Mouse (Mus musculus): Measurements from ENCODE around the gene Kat2b.
A peak's percentile ranks its signal among the peaks of the same experiment; 100 is the strongest.
"Not testable (repeated sequence)": the region's sequence is repeated elsewhere in the genome, so short reads cannot be mapped to it uniquely, and the experiment has no call there.

The Kat2b gene

GRCm38 (mm10) chr17:53655959-53656358, 89.3 kb downstream of the Kat2b start:
- Histone ChIP-seq H3K27me3 (ENCODE audit: control insufficient read depth, insufficient read depth, low read length, poor library complexity, severe bottlenecking) (no peaks in the 10 kb centered on the region), H3K36me3 (ENCODE audit: control insufficient read depth, insufficient read depth, low read length, poor library complexity, severe bottlenecking) (peaks cover 7% of the 10 kb centered on the region; the same call in 1 of the 2 replicates)
- no peak for DNase-seq (ENCODE audit: low read depth, low spot score)

- Histone ChIP-seq H3K27me3 (ENCODE audit: control insufficient read depth, insufficient read depth, low read length, poor library complexity, severe bottlenecking) (no peaks in the 10 kb centered on the region), H3K36me3 (ENCODE audit: control insufficient read depth, insufficient read depth, low read length, poor library complexity, severe bottlenecking) (peaks cover 8% of the 10 kb centered on the region; the same call in 1 of the 2 replicates)
- no peak for DNase-seq (ENCODE audit: low read depth, low spot score)
These were observed 89.8 kb downstream of the Kat2b start for GRCm38 (mm10) chr17:53656369-53656860.

- DNase-seq (ENCODE audit: low read depth, low spot score), result peak; percentile 36
- peaks cover 10% of the 10 kb centered on the region; the same call in 1 of the 2 replicates for H3K36me3 ChIP-seq (ENCODE audit: control insufficient read depth, insufficient read depth, low read length, poor library complexity, severe bottlenecking)
- H3K27me3 ChIP-seq (ENCODE audit: control insufficient read depth, insufficient read depth, low read length, poor library complexity, severe bottlenecking), result not testable (repeated sequence)
These were observed 90.7 kb downstream of the Kat2b start for GRCm38 (mm10) chr17:53657391-53657790.

- no peaks in the 10 kb centered on the region for H3K27me3 ChIP-seq (ENCODE audit: control insufficient read depth, insufficient read depth, low read length, poor library complexity, severe bottlenecking)
- no peak for DNase-seq (ENCODE audit: low read depth, low spot score)
- peaks cover 14% of the 10 kb centered on the region; the same call in 1 of the 2 replicates for H3K36me3 ChIP-seq (ENCODE audit: control insufficient read depth, insufficient read depth, low read length, poor library complexity, severe bottlenecking)
These were observed 92.0 kb downstream of the Kat2b start for GRCm38 (mm10) chr17:53658668-53659067.

DNA sequence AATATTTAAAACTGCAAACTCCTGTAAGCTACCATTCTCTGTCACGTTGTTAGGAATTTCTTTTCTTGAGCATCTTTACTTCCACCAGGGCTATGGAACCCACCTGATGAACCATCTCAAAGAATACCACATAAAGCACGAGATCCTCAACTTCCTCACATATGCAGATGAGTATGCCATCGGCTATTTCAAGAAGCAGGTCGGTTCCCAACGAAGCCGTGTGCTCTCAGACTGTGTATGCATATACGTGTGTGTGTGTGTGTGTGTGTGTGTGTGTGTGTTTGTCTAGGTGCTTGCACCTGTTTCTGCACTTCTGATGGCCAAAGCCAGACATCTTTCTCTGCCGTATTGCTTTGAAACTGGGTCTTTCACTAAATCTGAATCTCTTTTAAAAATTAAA, 92.6 kb downstream of the Kat2b start:
- no peak for DNase-seq (ENCODE audit: low read depth, low spot score)
- Histone ChIP-seq H3K27me3 (ENCODE audit: control insufficient read depth, insufficient read depth, low read length, poor library complexity, severe bottlenecking) (no peaks in the 10 kb centered on the region), H3K36me3 (ENCODE audit: control insufficient read depth, insufficient read depth, low read length, poor library complexity, severe bottlenecking) (peaks cover 15% of the 10 kb centered on the region; the same call in 1 of the 2 replicates)

DNA sequence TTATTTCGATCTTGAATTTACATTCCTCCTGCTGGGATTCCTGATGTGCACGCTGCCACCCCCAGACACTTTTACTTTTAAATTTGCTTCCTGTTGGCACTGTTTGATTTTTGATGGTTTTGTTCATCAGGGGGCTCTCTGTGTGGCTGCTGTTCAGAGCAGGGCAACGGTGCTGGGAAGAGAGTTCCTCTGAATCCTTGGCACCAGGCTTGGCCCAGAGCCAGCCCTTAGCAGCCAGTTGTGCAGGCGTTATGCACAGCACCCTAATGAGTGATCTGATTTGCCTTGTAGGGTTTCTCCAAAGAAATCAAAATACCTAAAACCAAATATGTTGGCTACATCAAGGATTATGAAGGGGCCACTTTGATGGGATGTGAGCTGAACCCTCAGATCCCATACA, 93.1 kb downstream of the Kat2b start:
- DNase-seq (ENCODE audit: low read depth, low spot score), result no peak
- Histone ChIP-seq H3K27me3 (ENCODE audit: control insufficient read depth, insufficient read depth, low read length, poor library complexity, severe bottlenecking) (no peaks in the 10 kb centered on the region), H3K36me3 (ENCODE audit: control insufficient read depth, insufficient read depth, low read length, poor library complexity, severe bottlenecking) (peaks cover 14% of the 10 kb centered on the region; the same call in 1 of the 2 replicates)

GRCm38 (mm10) chr17:53661056-53661840, 94.6 kb downstream of the Kat2b start:
- no peaks in the 10 kb centered on the region for H3K27me3 ChIP-seq (ENCODE audit: control insufficient read depth, insufficient read depth, low read length, poor library complexity, severe bottlenecking)
- peaks cover 16% of the 10 kb centered on the region; the same call in 1 of the 2 replicates for H3K36me3 ChIP-seq (ENCODE audit: control insufficient read depth, insufficient read depth, low read length, poor library complexity, severe bottlenecking)
- DNase-seq (ENCODE audit: low read depth, low spot score), result no peak

DNA sequence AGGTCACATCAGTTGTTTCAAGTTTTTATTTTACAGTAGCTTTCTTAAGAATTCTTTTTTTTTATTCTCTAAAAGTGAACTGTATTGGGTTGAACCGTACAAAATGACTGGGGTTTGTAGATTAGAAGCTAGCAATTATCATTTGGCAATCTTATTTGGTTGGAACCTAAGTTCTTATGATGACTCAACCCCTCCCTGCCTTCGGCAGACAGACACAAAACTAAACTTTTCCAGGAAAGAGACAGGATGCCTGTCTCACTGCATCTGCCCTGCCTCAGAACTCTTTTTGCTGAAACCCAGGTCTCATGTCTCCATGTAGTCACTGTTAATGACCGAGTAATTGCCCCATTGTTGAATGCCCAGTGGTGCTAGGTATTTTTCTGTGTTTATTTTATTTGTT, 97.6 kb downstream of the Kat2b start:
- Histone ChIP-seq H3K36me3 (ENCODE audit: control insufficient read depth, insufficient read depth, low read length, poor library complexity, severe bottlenecking) (peaks cover 16% of the 10 kb centered on the region; the same call in 1 of the 2 replicates), H3K27me3 (ENCODE audit: control insufficient read depth, insufficient read depth, low read length, poor library complexity, severe bottlenecking) (no peaks in the 10 kb centered on the region)
- no peak for DNase-seq (ENCODE audit: low read depth, low spot score)

GRCm38 (mm10) chr17:53664703-53665382, 98.2 kb downstream of the Kat2b start:
- Histone ChIP-seq H3K36me3 (ENCODE audit: control insufficient read depth, insufficient read depth, low read length, poor library complexity, severe bottlenecking) (peaks cover 15% of the 10 kb centered on the region; the same call in 1 of the 2 replicates), H3K27me3 (ENCODE audit: control insufficient read depth, insufficient read depth, low read length, poor library complexity, severe bottlenecking) (no peaks in the 10 kb centered on the region)
- DNase-seq (ENCODE audit: low read depth, low spot score), result no peak

DNA sequence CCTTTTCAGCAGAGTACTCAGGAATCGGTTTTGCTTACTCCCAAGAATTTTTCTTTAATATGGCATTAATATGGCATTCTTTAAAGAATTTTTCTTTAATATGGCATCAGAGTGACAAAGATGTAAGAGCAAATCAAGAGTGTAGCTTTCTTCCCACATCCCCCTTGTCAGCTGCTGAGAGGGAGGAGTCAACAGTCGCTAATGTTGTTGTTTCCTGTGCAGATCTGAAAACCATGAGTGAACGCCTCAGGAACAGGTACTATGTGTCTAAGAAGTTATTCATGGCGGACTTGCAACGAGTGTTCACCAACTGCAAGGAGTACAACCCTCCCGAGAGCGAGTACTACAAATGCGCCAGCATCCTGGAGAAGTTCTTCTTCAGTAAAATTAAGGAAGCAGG, 103.8 kb downstream of the Kat2b start:
- H3K36me3 ChIP-seq (ENCODE audit: control insufficient read depth, insufficient read depth, low read length, poor library complexity, severe bottlenecking), result peaks cover 5% of the 10 kb centered on the region; the same call in 1 of the 2 replicates
- H3K27me3 ChIP-seq (ENCODE audit: control insufficient read depth, insufficient read depth, low read length, poor library complexity, severe bottlenecking), result no peaks in the 10 kb centered on the region
- DNase-seq (ENCODE audit: low read depth, low spot score), result no peak

- Histone ChIP-seq H3K36me3 (ENCODE audit: control insufficient read depth, insufficient read depth, low read length, poor library complexity, severe bottlenecking) (no peaks in the 10 kb centered on the region), H3K27me3 (ENCODE audit: control insufficient read depth, insufficient read depth, low read length, poor library complexity, severe bottlenecking) (no peaks in the 10 kb centered on the region)
- DNase-seq (ENCODE audit: low read depth, low spot score), result no peak
These were observed 112.1 kb downstream of the Kat2b start for GRCm38 (mm10) chr17:53678716-53679115.

DNA sequence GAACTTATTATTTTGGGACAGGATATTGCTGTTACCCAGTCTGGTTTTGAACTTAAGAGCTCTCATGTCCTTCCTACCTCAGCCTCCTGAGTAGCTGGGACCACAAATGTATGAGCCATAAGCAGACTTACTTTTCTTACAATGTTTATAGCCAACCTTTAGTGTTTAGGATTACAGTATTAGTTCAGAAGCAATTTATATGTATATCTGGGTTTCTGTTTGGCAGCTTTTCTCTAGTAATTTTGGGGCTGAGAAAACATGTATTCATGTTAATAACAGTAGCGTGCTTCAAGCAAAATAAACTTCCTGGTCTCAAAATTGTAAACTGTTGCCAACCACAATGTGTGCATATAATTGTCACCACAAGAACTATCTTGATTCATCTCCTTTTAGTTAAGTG, 121.7 kb downstream of the Kat2b start:
- Histone ChIP-seq H3K27me3 (ENCODE audit: control insufficient read depth, insufficient read depth, low read length, poor library complexity, severe bottlenecking) (no peaks in the 10 kb centered on the region), H3K36me3 (ENCODE audit: control insufficient read depth, insufficient read depth, low read length, poor library complexity, severe bottlenecking) (no peaks in the 10 kb centered on the region)
- no peak for DNase-seq (ENCODE audit: low read depth, low spot score)

DNA sequence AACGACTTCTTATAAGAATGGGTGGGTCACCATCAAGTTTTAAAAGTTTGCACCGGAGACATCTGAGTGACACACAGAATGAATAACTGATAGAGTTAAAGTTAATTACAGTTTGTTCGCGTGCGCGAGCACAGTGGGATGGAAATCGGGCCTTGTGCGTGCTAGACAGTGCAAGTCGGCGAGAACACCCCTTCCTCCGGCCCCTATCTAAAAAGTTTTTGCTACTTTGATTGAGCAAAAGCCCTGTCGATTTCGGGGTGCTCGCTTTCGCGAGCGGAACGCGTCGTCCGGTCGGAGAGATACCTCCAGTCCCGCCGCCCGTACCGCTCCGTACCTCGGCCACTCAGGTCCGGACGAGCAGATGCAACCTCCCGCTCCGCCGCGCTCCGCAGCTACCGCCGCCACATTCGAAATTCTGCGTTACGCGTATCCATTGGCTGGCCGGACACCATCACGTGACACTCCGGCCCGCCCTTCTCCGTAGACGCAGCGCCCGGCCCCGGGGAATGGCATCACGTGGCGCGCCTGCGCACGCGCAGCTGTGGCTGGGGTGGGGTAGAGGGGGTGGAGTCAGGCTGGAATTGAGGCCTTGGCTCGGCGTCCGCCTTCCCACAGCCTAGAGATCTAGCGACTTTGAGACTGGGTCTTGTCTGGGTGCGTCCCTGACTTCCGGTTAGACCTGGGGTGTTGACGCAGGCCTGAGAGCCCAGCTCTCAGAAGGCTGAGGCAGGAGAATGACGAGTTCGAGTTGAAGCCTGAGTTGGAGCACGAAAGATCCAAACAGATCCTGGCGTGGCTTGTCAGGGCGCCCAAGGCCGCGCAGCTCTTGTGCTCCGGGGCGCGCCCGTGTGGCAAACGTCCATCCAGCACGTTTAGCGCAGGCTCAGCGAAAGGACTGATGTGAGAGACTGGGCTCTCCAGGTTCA, 122.5 kb downstream of the Kat2b start, which contains the start of gene Sgo1:
TSS of gene Sgo1 (minus strand) at position 457 of the 926 bp plus-strand sequence.
- no peaks in the 10 kb centered on the region for H3K27me3 ChIP-seq (ENCODE audit: control insufficient read depth, insufficient read depth, low read length, poor library complexity, severe bottlenecking)
- no peaks in the 10 kb centered on the region for H3K36me3 ChIP-seq (ENCODE audit: control insufficient read depth, insufficient read depth, low read length, poor library complexity, severe bottlenecking)
- DNase-seq (ENCODE audit: low read depth, low spot score), result peak; percentile 99

- H3K27me3 ChIP-seq (ENCODE audit: control insufficient read depth, insufficient read depth, low read length, poor library complexity, severe bottlenecking), result no peaks in the 10 kb centered on the region
- H3K36me3 ChIP-seq (ENCODE audit: control insufficient read depth, insufficient read depth, low read length, poor library complexity, severe bottlenecking), result no peaks in the 10 kb centered on the region
- DNase-seq (ENCODE audit: low read depth, low spot score), result no peak
These were observed 123.3 kb downstream of the Kat2b start for GRCm38 (mm10) chr17:53689946-53690345.

Data from splenic B cell, adult 2 months (primary cell).